Mouse (Mus musculus) lung, embryonic 14.5 days (tissue): ENCODE data around the gene Lrrc4b. TPM values are rescaled to one million over a fixed set of nuclear protein-coding genes. Genes with fewer than 3 reads are reported as not detected.

Experiments used
- ATAC-seq: fragments of 200-750 bp; cut with Nextera tagmentation; 2 replicates; pipeline ENCODE4 v1.8.0; 2017; ENCODE audit warnings: mild to moderate bottlenecking, moderate TSS enrichment, moderate library complexity; ENCODE audit not compliant: insufficient read depth
- DNase-seq: peaks from one replicate; pipeline ENCODE4 v3.0.0-alpha.2; 2015
- H3K27ac ChIP-seq: fragments of 300-500 bp; sonication (generic); 2 replicates; pipeline ENCODE4 v1.5.1; 2014; ENCODE audit warnings: low read depth, mild to moderate bottlenecking, moderate library complexity
- H3K27me3 ChIP-seq: fragments of 300-500 bp; sonication (generic); 2 replicates; pipeline ENCODE4 v1.6.1; 2014; ENCODE audit warnings: low read length, control low read depth; ENCODE audit not compliant: insufficient read depth
- H3K36me3 ChIP-seq: fragments of 300-500 bp; sonication (generic); 2 replicates; pipeline ENCODE4 v1.6.1; 2014; ENCODE audit warnings: control low read depth; ENCODE audit not compliant: insufficient read depth
- H3K4me1 ChIP-seq: fragments of 300-500 bp; sonication (generic); 2 replicates; pipeline ENCODE4 v1.6.1; 2014; ENCODE audit warnings: antibody characterized with exemption, control low read depth; ENCODE audit not compliant: insufficient read depth
- H3K4me2 ChIP-seq: fragments of 300-500 bp; sonication (generic); 2 replicates; pipeline ENCODE4 v1.6.1; 2014; ENCODE audit warnings: mild to moderate bottlenecking
- H3K4me3 ChIP-seq: fragments of 300-500 bp; sonication (generic); 2 replicates; pipeline ENCODE4 v1.5.1; 2014; ENCODE audit warnings: low read depth, low read length
- H3K9ac ChIP-seq: fragments of 300-500 bp; sonication (generic); 2 replicates; pipeline ENCODE4 v1.6.1; 2014
- H3K9me3 ChIP-seq: fragments of 300-500 bp; sonication (generic); 2 replicates; pipeline ENCODE4 v1.6.1; 2016; ENCODE audit warnings: low read depth, low read length, control low read depth
- CTCF ChIP-seq: IDR thresholded peaks from 2 replicates; pipeline ENCODE4 v1.5.1; 2016; ENCODE audit warnings: antibody characterized with exemption, low read depth
- WGBS: fragments of 180-500 bp; shearing (Covaris S2); extraction: QIAGEN DNeasy Blood & Tissue Kit; methylation state at CpG from one replicate; pipeline ENCODE4 v1.1.7; 2014; 5-methylcytosine and 5-hydroxymethylcytosine counted together
- polyA plus RNA-seq: library from polyadenylated mRNA; unstranded; fragments of >200 nt; fragmentation: Nextera tagmentation; extraction: Ambion mirVana; gene quantifications from 2 replicates; pipeline ENCODE4 v1.2.1, GENCODE M21; 2014

Lrrc4b gene
- polyA plus RNA-seq, 1 experiment from 2014 or later = 1.5 TPM

- Histone ChIP-seq H3K4me1 (no peaks in the 10 kb centered on the region), H3K9ac (peak overlapping the region; percentile 47; the same call in 1 of the 2 replicates), H3K27ac (no peak overlapping the region), H3K4me3 (peak overlapping the region; percentile 45), H3K36me3 (no peaks in the 10 kb centered on the region), H3K4me2 (peak overlapping the region; percentile 76), H3K27me3 (peaks cover 51% of the 10 kb centered on the region), H3K9me3 (no peaks in the 10 kb centered on the region)
- ATAC-seq (peak; percentile 39; the same call in 1 of the 2 replicates), DNase-seq (peak; percentile 8)
- no peak for TF ChIP-seq CTCF
- 4% methylated on average over 29 of the region's 38 CpGs for WGBS
These were observed 457 bp upstream of the Lrrc4b start for GRCm38 (mm10) chr7:44428171-44428950.

DNA sequence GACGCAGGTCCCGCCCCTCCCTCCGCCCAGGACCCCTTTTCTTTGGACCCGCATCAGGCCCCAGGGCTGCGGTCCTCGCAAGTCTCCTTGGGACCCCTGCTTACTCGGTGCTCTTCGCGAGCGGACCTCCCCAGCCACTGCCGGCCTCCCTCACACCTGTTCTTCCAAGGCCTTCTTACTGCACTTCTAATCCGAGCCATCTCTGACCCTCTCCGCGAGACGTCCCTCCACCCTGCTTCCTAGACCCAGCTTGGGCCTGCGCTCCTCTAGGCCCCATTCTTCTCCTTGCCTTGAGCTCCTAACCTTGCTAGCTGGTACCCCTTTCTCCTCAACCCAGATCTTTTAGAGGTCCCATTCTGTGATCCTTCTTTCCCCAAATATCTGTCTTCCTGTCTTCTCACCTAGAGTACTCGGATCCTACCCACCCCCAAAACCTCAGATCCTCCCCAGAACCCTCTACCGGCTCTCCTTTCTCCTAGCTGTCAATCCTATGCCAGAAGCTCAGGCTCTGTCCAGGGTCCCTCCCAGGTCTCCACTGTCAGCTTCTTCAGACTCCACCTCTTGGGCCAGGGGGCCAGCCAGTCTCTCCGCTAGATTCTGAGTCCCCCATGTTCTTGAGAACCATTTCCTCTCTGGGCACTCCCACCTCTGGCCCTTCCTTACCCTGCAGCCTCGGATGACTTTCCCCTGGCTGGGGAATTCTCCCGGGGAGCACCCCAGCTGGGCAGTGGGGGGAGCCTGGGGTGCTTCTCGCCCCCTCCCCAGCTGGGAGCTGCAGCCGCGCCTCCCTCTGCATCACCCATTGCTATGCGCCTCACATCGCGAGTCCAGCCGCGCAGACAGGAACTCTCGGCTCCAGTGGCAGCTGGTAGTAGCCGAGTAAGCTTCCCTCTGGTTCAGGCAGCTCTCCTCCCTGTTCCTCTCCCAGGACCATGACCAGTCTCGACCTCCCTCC, 993 bp downstream of the Lrrc4b start:
- H3K36me3 ChIP-seq = no peaks in the 10 kb centered on the region
- TF ChIP-seq CTCF = no peak
- peak overlapping the region; percentile 47; the same call in 1 of the 2 replicates for H3K9ac ChIP-seq
- H3K4me3 ChIP-seq = peak overlapping the region; percentile 45
- H3K9me3 ChIP-seq = no peaks in the 10 kb centered on the region
- H3K27ac ChIP-seq = no peak overlapping the region
- H3K4me1 ChIP-seq = no peaks in the 10 kb centered on the region
- H3K4me2 ChIP-seq = peak overlapping the region; percentile 76
- 4% methylated on average over 32 of the region's 32 CpGs for WGBS
- DNase-seq (no peak), ATAC-seq (no peak)
- H3K27me3 ChIP-seq = peaks cover 57% of the 10 kb centered on the region

- Histone ChIP-seq H3K9ac (no peak overlapping the region), H3K4me2 (no peak overlapping the region), H3K36me3 (no peaks in the 10 kb centered on the region), H3K27ac (no peak overlapping the region), H3K4me1 (no peaks in the 10 kb centered on the region), H3K27me3 (peaks cover 48% of the 10 kb centered on the region), H3K9me3 (no peaks in the 10 kb centered on the region), H3K4me3 (no peak overlapping the region)
- 64% methylated on average over 6 of the region's 6 CpGs for WGBS
- ATAC-seq (no peak), DNase-seq (no peak)
- TF ChIP-seq CTCF = no peak
These were observed 3.7 kb downstream of the Lrrc4b start for GRCm38 (mm10) chr7:44432550-44432949.

DNA sequence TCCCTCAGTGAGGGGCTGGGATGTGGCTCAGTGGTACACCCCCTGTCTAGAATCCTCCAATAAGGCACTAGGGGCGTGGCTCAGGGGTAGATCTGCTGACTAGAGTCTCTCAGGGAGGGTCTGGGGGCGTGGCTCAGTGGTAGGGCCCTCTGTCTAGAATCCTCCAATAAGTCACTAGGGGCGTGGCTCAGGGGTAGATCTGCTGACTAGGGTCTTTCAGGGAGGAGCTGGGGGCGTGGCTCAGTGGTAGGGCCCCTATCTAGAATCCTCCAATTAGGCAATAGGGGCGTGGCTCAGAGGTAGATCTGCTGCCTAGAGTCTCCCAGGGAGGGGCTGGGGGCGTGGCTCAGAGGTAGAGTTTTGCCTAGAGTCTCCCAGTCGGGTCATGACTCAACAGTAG, 4.6 kb downstream of the Lrrc4b start:
- ATAC-seq (peak; percentile 45; the same call in 1 of the 2 replicates), DNase-seq (peak; percentile 66)
- no peak overlapping the region for H3K4me3 ChIP-seq
- H3K4me1 ChIP-seq = no peaks in the 10 kb centered on the region
- peaks cover 40% of the 10 kb centered on the region for H3K27me3 ChIP-seq
- H3K4me2 ChIP-seq = no peak overlapping the region
- TF ChIP-seq CTCF = no peak
- no peak overlapping the region for H3K27ac ChIP-seq
- H3K9ac ChIP-seq = no peak overlapping the region
- H3K36me3 ChIP-seq = no peaks in the 10 kb centered on the region
- no peaks in the 10 kb centered on the region for H3K9me3 ChIP-seq
- WGBS = 2% methylated on average over 7 of the region's 7 CpGs

GRCm38 (mm10) chr7:44434089-44434488, 5.3 kb downstream of the Lrrc4b start:
- Histone ChIP-seq H3K27ac (no peak overlapping the region), H3K4me1 (no peaks in the 10 kb centered on the region), H3K4me2 (no peak overlapping the region), H3K36me3 (no peaks in the 10 kb centered on the region), H3K9ac (no peak overlapping the region), H3K4me3 (no peak overlapping the region), H3K9me3 (no peaks in the 10 kb centered on the region), H3K27me3 (peaks cover 38% of the 10 kb centered on the region)
- ATAC-seq (no peak), DNase-seq (no peak)
- 61% methylated on average over 9 of the region's 9 CpGs for WGBS
- TF ChIP-seq CTCF = no peak

- ATAC-seq = no peak
- DNase-seq = no peak
- TF ChIP-seq CTCF = no peak
- Histone ChIP-seq H3K4me3 (no peak overlapping the region), H3K27me3 (peaks cover 33% of the 10 kb centered on the region), H3K4me2 (no peak overlapping the region), H3K9ac (no peak overlapping the region), H3K36me3 (no peaks in the 10 kb centered on the region), H3K4me1 (no peaks in the 10 kb centered on the region), H3K9me3 (no peaks in the 10 kb centered on the region), H3K27ac (no peak overlapping the region)
- WGBS = 56% methylated on average over 5 of the region's 5 CpGs
These were observed 7.0 kb downstream of the Lrrc4b start for GRCm38 (mm10) chr7:44435796-44436195.

DNA sequence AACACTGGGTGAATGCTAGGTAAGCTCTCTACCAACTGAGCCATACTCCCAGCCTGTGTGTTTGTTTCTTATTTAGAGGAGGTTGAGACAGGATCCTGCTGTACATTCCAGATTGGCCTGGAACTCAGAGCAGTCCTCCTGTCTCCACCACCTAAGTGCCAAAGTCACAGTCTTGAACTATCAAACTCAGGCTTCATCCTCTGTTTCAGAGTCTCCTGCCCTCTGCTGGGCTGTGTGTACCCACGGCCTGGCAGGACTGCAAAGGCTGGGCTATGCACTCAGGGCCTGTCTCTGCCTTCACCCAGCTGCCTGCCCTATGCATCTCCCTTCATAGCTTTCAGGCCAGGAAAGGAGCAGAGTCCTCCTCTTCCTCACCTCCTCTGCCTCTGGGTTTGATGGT, 7.4 kb downstream of the Lrrc4b start:
- DNase-seq = peak; percentile 38
- TF ChIP-seq CTCF = peak; percentile 47; the same call in 1 of the 2 replicates

More for the DNA sequence above, 7.4 kb downstream of the Lrrc4b start:
- Histone ChIP-seq H3K27ac (no peak overlapping the region), H3K9ac (no peak overlapping the region), H3K27me3 (peaks cover 33% of the 10 kb centered on the region), H3K4me2 (no peak overlapping the region), H3K36me3 (no peaks in the 10 kb centered on the region), H3K9me3 (no peaks in the 10 kb centered on the region), H3K4me3 (no peak overlapping the region), H3K4me1 (no peaks in the 10 kb centered on the region)
- ATAC-seq = no peak
- 21% methylated on average over 1 of the region's 1 CpGs for WGBS
